Mouse (Mus musculus) limb, embryonic 13.5 days (tissue): ENCODE measurements around the gene Slc12a7. TPM values are rescaled to one million over a fixed set of nuclear protein-coding genes. Genes with fewer than 3 reads are reported as not detected.

Experiments
- ATAC-seq: fragments of 200-750 bp; cut with Nextera tagmentation; 2 replicates; pipeline ENCODE4 v1.8.0; 2017; ENCODE audit warnings: low read depth, moderate number of reproducible peaks, moderate TSS enrichment; ENCODE audit not compliant: low FRiP score
- H3K27ac ChIP-seq: fragments of 300-500 bp; sonication (generic); 2 replicates; pipeline ENCODE4 v1.5.1; 2015; ENCODE audit warnings: inconsistent platforms, mild to moderate bottlenecking, moderate library complexity
- H3K27me3 ChIP-seq: fragments of 300-500 bp; sonication (generic); 2 replicates; pipeline ENCODE4 v1.6.1; 2015; ENCODE audit warnings: mild to moderate bottlenecking, inconsistent platforms
- H3K36me3 ChIP-seq: fragments of 300-500 bp; sonication (generic); 2 replicates; pipeline ENCODE4 v1.6.1; 2015; ENCODE audit warnings: inconsistent platforms, mild to moderate bottlenecking, moderate library complexity
- H3K4me1 ChIP-seq: fragments of 300-500 bp; sonication (generic); 2 replicates; pipeline ENCODE4 v1.6.1; 2015; ENCODE audit warnings: inconsistent platforms
- H3K4me2 ChIP-seq: fragments of 300-500 bp; sonication (generic); replicated peaks from 2 replicates; pipeline ENCODE4 v1.6.1; 2015; ENCODE audit warnings: inconsistent platforms, mild to moderate bottlenecking, moderate library complexity
- H3K4me3 ChIP-seq: fragments of 300-500 bp; sonication (generic); 2 replicates; pipeline ENCODE4 v1.5.1; 2015; ENCODE audit warnings: moderate library complexity, mild to moderate bottlenecking, inconsistent platforms
- H3K9ac ChIP-seq: fragments of 300-500 bp; sonication (generic); 2 replicates; pipeline ENCODE4 v1.6.1; 2015; ENCODE audit warnings: mild to moderate bottlenecking, inconsistent platforms
- H3K9me3 ChIP-seq: fragments of 300-500 bp; sonication (generic); 2 replicates; pipeline ENCODE4 v1.6.1; 2016; ENCODE audit warnings: inconsistent platforms
- WGBS: fragments of 180-500 bp; shearing (Covaris S2); methylation state at CpG from one replicate; pipeline ENCODE4 v1.1.7; 2015; 5-methylcytosine and 5-hydroxymethylcytosine counted together
- polyA plus RNA-seq: library from polyadenylated mRNA; unstranded; fragments of >200 nt; fragmentation: Nextera tagmentation; extraction: Ambion mirVana; gene quantifications from 2 replicates; pipeline ENCODE4 v1.2.1, GENCODE M21; 2015

Gene Slc12a7
- polyA plus RNA-seq, 1 experiment from 2014 or later, result 28.2 TPM

GRCm38 (mm10) chr13:73748663-73749440 lies 16.0 kb downstream of the Slc12a7 start:
- ATAC-seq, result no peak
- Histone ChIP-seq H3K27ac (no peak overlapping the region), H3K4me1 (peaks cover 20% of the 10 kb centered on the region)

GRCm38 (mm10) chr13:73750435-73750834 lies 17.5 kb downstream of the Slc12a7 start:
- no peak for ATAC-seq
- no peaks in the 10 kb centered on the region for H3K27me3 ChIP-seq
- 62% methylated on average over 6 of the region's 6 CpGs for WGBS
- no peaks in the 10 kb centered on the region for H3K36me3 ChIP-seq
- H3K9me3 ChIP-seq, result no peaks in the 10 kb centered on the region
- no peak overlapping the region for H3K9ac ChIP-seq
- no peak overlapping the region for H3K27ac ChIP-seq
- H3K4me2 ChIP-seq, result no peak overlapping the region
- H3K4me1 ChIP-seq, result peaks cover 20% of the 10 kb centered on the region
- no peak overlapping the region for H3K4me3 ChIP-seq

More at GRCm38 (mm10) chr13:73748663-73749440, 16.0 kb downstream of the Slc12a7 start:
- Histone ChIP-seq H3K36me3 (no peaks in the 10 kb centered on the region), H3K27me3 (no peaks in the 10 kb centered on the region), H3K9me3 (no peaks in the 10 kb centered on the region), H3K4me3 (no peak overlapping the region), H3K4me2 (no peak overlapping the region), H3K9ac (no peak overlapping the region)
- 37% methylated on average over 15 of the region's 15 CpGs for WGBS

- H3K4me1 ChIP-seq, result peaks cover 20% of the 10 kb centered on the region
- no peaks in the 10 kb centered on the region for H3K36me3 ChIP-seq
- ATAC-seq, result no peak
- H3K9ac ChIP-seq, result no peak overlapping the region
- H3K4me2 ChIP-seq, result no peak overlapping the region
- H3K4me3 ChIP-seq, result no peak overlapping the region
- H3K27ac ChIP-seq, result no peak overlapping the region
- H3K9me3 ChIP-seq, result no peaks in the 10 kb centered on the region
- WGBS, result 87% methylated on average over 3 of the region's 3 CpGs
- H3K27me3 ChIP-seq, result no peaks in the 10 kb centered on the region
Observed at GRCm38 (mm10) chr13:73751284-73751683, 18.4 kb downstream of the Slc12a7 start.

GRCm38 (mm10) chr13:73755809-73756208 lies 22.9 kb downstream of the Slc12a7 start:
- H3K4me2 ChIP-seq, result no peak overlapping the region
- WGBS, result 69% methylated on average over 3 of the region's 3 CpGs

GRCm38 (mm10) chr13:73756916-73757315 lies 24.0 kb downstream of the Slc12a7 start:
- ATAC-seq, result no peak
- H3K36me3 ChIP-seq, result no peaks in the 10 kb centered on the region
- 67% methylated on average over 2 of the region's 2 CpGs for WGBS

More at GRCm38 (mm10) chr13:73755809-73756208, 22.9 kb downstream of the Slc12a7 start:
- Histone ChIP-seq H3K4me1 (peaks cover 14% of the 10 kb centered on the region), H3K27me3 (no peaks in the 10 kb centered on the region), H3K36me3 (no peaks in the 10 kb centered on the region), H3K27ac (no peak overlapping the region), H3K9me3 (no peaks in the 10 kb centered on the region), H3K9ac (no peak overlapping the region), H3K4me3 (no peak overlapping the region)
- no peak for ATAC-seq

GRCm38 (mm10) chr13:73757362-73757761 lies 24.5 kb downstream of the Slc12a7 start:
- Histone ChIP-seq H3K27me3 (no peaks in the 10 kb centered on the region), H3K27ac (no peak overlapping the region), H3K4me3 (no peak overlapping the region), H3K36me3 (no peaks in the 10 kb centered on the region), H3K4me1 (peaks cover 2% of the 10 kb centered on the region; the same call in 1 of the 2 replicates), H3K4me2 (no peak overlapping the region), H3K9me3 (no peaks in the 10 kb centered on the region), H3K9ac (no peak overlapping the region)
- no peak for ATAC-seq

More at GRCm38 (mm10) chr13:73756916-73757315, 24.0 kb downstream of the Slc12a7 start:
- Histone ChIP-seq H3K9me3 (no peaks in the 10 kb centered on the region), H3K27me3 (no peaks in the 10 kb centered on the region), H3K9ac (no peak overlapping the region), H3K27ac (no peak overlapping the region), H3K4me3 (no peak overlapping the region), H3K4me1 (peaks cover 6% of the 10 kb centered on the region), H3K4me2 (no peak overlapping the region)

GRCm38 (mm10) chr13:73759596-73759995 lies 26.7 kb downstream of the Slc12a7 start:
- WGBS, result 77% methylated on average over 3 of the region's 3 CpGs
- Histone ChIP-seq H3K4me1 (peaks cover 7% of the 10 kb centered on the region), H3K4me2 (no peak overlapping the region), H3K9me3 (no peaks in the 10 kb centered on the region), H3K4me3 (no peak overlapping the region), H3K9ac (no peak overlapping the region), H3K27ac (no peak overlapping the region), H3K27me3 (no peaks in the 10 kb centered on the region), H3K36me3 (no peaks in the 10 kb centered on the region)
- no peak for ATAC-seq

- no peak for ATAC-seq
- Histone ChIP-seq H3K4me1 (peaks cover 12% of the 10 kb centered on the region), H3K4me3 (no peak overlapping the region), H3K9me3 (no peaks in the 10 kb centered on the region), H3K27me3 (no peaks in the 10 kb centered on the region), H3K36me3 (no peaks in the 10 kb centered on the region), H3K27ac (no peak overlapping the region), H3K4me2 (no peak overlapping the region), H3K9ac (no peak overlapping the region)
- WGBS, result 86% methylated on average over 3 of the region's 3 CpGs
Observed at GRCm38 (mm10) chr13:73760126-73760525, 27.2 kb downstream of the Slc12a7 start.

GRCm38 (mm10) chr13:73762938-73763337 lies 30.0 kb downstream of the Slc12a7 start:
- peak overlapping the region; percentile 87 for H3K9ac ChIP-seq
- H3K4me1 ChIP-seq, result peaks cover 40% of the 10 kb centered on the region
- H3K9me3 ChIP-seq, result no peaks in the 10 kb centered on the region
- H3K4me3 ChIP-seq, result peak overlapping the region; percentile 82
- ATAC-seq, result peak; percentile 3; the same call in 1 of the 2 replicates
- H3K27me3 ChIP-seq, result no peaks in the 10 kb centered on the region
- 41% methylated on average over 6 of the region's 6 CpGs for WGBS
- H3K36me3 ChIP-seq, result no peaks in the 10 kb centered on the region
- H3K27ac ChIP-seq, result no peak overlapping the region
- H3K4me2 ChIP-seq, result peak overlapping the region; percentile 92

- peak overlapping the region; percentile 92 for H3K4me2 ChIP-seq
- peaks cover 6% of the 10 kb centered on the region for H3K36me3 ChIP-seq
- peak overlapping the region; percentile 82 for H3K4me3 ChIP-seq
- peak overlapping the region; percentile 87 for H3K9ac ChIP-seq
- peak overlapping the region; percentile 61; the same call in 1 of the 2 replicates for H3K27ac ChIP-seq
- under 1% methylated on average over 67 of the region's 70 CpGs for WGBS
- ATAC-seq, result peak; percentile 94
- H3K9me3 ChIP-seq, result no peaks in the 10 kb centered on the region
- H3K4me1 ChIP-seq, result peaks cover 42% of the 10 kb centered on the region
- no peaks in the 10 kb centered on the region for H3K27me3 ChIP-seq
Observed at GRCm38 (mm10) chr13:73763439-73764255, 30.8 kb downstream of the Slc12a7 start.

GRCm38 (mm10) chr13:73764256-73764775 lies 31.4 kb downstream of the Slc12a7 start:
- WGBS, result under 1% methylated on average over 11 of the region's 11 CpGs
- peak overlapping the region; percentile 87 for H3K9ac ChIP-seq
- no peak for ATAC-seq
- no peaks in the 10 kb centered on the region for H3K9me3 ChIP-seq
- peak overlapping the region; percentile 82 for H3K4me3 ChIP-seq
- peak overlapping the region; percentile 61; the same call in 1 of the 2 replicates for H3K27ac ChIP-seq
- peaks cover 46% of the 10 kb centered on the region for H3K4me1 ChIP-seq
- H3K4me2 ChIP-seq, result peak overlapping the region; percentile 92
- no peaks in the 10 kb centered on the region for H3K27me3 ChIP-seq
- H3K36me3 ChIP-seq, result peaks cover 7% of the 10 kb centered on the region

GRCm38 (mm10) chr13:73765393-73765792 lies 32.5 kb downstream of the Slc12a7 start:
- Histone ChIP-seq H3K4me3 (peak overlapping the region; percentile 82), H3K27ac (no peak overlapping the region), H3K36me3 (peaks cover 7% of the 10 kb centered on the region), H3K4me1 (peaks cover 51% of the 10 kb centered on the region), H3K4me2 (peak overlapping the region; percentile 92), H3K9ac (peak overlapping the region; percentile 87), H3K9me3 (no peaks in the 10 kb centered on the region), H3K27me3 (no peaks in the 10 kb centered on the region)
- 64% methylated on average over 4 of the region's 4 CpGs for WGBS
- ATAC-seq, result no peak
